Mouse (Mus musculus) left cerebral cortex, adult 8-10 months (tissue): ENCODE data around the gene Gm21987. TPM values are rescaled to one million over a fixed set of nuclear protein-coding genes. Genes with fewer than 3 reads are reported as not detected.
"Not testable (repeated sequence)": the region's sequence is repeated elsewhere in the genome, so short reads cannot be mapped to it uniquely, and the experiment has no call there.

Experiments used
- DNase-seq, 2 experiments: peaks; one replicate each; pipeline ENCODE4 v3.0.0; 2022; ENCODE audit warnings: low spot score in 2 of 2
- total RNA-seq, 4 experiments: library from RNA; stranded (reverse); gene quantifications; 2 replicates each; pipeline ENCODE4 v1.2.4; 2022

The Gm21987 gene
- not detected for total RNA-seq

DNA sequence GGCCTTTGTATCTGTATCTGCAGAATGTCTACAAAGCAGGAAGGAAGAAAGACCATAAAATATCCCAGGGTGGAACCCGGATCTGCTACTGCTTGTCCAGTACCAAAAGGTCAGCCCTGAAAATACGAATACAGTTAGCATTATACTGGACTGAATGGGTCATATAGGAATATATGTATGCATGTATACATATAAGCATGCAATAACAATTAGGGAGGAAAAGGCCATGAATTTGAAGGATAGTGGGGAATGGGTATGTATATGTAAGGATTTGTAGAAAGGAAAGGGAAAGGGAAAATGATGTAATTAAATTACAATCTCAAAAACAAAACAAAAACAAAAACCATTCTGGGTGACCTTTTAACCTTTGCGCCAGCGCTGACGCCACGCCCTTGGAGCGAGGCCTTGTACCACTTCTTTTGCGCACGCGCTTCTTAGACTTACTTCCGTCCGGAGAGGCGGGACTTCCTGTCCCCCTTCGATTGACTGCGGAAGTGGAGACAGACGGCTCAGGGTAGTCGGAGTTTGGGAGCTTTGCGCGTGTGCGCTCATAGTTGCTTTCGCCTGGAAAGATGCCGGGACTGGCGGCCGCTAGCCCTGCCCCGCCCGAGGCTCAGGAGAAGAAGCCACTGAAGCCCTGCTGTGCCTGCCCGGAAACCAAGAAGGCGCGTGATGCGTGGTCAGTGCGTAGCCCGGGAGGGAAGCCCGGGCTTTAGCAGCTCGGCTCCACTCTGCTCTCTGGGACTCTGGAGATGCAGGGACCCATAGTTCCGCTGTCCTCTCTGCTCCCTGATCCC, at the start of gene Gm21987, which contains the start of gene Cox17:
Gene Gm21987, plus strand, starts transcription at position 512 of the 797 bp plus-strand sequence.
Gene Cox17, plus strand, starts transcription at position 463 of the 797 bp plus-strand sequence.
- DNase-seq: peak; percentile 78 to 95

DNA sequence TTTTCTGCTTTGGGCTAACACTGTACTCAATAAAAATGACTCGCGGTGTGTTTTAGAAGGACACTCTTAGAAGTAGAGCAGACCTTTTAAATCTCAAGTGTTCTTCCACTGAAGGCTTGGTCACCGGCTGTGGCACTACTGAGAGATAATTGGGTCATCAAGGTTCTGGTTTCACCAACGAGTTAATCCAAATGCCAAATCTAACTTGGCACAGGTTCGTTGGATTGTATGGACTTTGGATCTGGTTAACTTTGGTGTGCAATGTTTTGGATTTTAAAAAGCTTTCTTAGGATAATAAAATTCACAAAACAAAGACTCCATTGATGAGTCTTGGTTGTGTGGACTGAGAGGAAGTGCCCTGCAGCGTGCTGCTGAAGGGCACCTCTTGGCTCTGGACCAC, 48.4 kb upstream of the Gm21987 start:
- DNase-seq: no peak

DNA sequence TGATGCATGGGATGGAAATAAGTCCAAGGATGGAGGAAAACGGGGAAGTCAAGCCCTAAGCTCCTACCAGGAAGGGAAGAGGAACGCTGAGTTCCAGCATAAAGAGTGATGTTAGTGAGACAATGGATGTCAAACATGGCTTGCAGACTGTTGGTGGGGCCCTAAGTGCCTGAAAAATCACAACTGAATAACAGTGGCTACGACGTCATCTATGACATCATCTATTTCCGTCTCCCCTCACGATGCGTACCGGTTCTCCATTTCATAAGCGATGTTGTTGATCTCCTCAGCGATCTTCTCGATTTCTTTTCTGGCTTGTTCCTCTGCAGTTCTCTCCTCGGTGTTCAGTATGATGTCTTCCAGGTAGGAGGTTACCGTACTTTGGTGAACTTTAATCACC, 44.5 kb upstream of the Gm21987 start:
- no peak for DNase-seq

DNA sequence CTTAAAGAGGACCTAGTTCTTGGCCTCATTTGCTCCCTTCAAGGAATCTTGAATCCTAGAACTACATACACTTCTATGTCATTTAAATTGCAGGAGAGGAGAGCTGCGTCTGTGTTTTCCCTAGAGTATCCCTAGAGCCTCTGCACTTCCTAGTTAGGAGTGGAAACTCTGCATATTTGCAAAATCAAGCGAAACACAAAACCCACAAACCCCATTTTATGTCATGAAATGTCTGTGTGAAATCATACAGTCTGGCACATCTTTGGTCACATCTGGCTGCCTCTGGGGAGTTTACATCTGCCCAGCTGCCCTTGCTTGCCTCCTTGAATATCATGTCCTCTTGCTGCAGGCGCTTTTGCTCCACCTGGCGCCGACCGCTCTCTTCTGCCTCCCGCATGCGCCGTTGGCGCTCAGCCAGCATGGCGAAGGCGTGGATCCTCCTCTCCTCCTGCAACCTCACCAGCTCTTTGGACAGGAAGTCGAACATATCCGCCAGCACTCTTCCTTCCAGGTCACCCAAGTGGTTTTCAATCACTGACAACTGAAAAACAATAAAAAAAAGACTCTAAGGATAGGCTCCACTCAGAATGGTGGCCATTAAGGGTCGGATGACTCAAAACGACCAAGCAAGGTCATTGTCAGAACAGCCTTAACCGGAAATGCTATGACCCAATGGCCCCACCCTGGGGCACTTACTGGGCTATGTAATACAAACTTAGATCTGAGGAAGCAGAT, 42.2 kb upstream of the Gm21987 start:
- no peak for DNase-seq

DNA sequence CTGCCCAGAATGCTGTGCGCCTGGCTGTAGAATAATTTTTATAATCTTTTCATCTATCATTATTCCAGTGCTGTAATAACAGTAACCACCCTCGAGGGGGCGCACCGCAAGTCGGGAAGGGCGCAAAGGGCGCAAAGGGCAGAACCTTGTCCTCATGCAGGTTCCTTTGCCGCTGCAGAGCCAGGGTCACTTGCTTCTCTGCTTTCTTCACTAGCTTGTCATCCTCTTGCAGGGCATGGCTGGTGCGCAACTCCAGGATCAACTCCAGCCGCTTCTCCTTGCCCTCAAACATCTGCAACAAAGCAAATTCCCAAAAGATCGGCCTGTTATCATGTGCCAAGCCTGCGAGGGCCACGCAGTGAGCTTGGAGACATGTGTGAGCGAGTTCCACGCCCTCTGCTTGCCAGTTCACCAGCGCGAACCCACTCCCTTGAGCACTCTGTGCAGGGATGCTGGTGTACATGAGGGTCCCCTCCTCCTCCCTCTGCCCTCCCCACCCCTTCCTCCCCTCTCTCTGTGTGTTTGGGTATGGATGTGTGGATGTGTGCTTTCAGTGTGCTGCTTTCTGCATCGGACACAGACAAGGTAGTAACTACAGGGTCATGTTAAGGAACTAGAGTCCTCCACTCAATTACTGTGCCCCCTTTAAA, 40.1 kb upstream of the Gm21987 start:
- DNase-seq: no peak

DNA sequence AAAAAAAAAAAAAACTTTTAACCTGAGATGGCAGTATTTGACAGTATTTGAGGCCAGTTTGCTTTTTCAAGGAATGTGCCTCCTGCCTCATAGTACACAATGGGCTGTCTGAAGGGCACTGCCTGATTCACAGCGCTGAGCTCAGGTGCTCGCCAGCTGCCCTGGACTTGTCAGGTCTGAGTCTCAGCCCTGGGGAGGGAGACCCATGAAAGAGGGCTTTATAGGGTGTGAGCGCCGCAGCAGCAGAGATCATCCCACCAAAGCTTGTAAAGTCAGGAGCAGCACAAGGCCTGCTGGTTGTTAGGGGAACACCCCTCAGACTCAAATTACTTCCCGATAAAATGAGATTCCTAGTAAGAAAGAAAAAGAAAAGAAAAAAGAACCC, 39.6 kb upstream of the Gm21987 start:
- DNase-seq: no peak

DNA sequence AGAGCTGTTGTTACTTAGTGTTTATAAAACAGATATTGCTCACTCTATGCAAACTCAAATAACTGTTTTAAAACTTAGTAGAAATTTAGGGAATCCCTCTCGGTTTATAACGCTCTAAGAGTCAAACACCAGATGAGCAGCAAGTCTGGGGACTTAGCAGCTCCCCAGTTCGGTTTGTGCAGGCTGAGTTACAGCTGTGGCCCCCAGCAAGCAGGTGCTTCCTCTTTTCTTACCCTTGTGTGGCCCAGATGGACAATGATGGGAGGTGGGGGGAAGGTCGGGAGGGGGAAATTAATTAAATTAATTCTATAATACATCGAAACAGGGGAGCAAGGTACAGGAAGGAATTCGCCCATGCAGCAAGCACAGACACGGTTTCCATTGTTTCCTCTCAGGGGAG, 39.2 kb upstream of the Gm21987 start:
- no peak for DNase-seq

DNA sequence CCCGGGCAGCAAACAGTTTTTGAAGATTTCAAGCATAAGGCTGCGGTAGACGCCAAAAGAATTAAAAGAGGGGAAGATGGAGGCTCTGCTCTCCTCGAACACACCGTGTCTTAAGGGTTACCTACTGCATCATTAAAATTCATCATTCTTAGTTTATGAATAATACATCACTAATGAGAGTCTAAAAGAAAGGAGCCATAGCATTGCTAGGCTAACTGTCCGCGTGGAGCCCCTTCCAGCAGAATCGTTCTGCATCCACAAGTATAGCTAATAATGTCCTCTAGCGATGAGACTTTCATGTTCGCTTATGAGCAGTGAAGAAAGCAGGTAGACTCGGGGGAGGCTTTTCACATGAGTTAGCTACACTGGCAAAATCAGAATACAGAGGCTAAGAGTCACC, 38.6 kb upstream of the Gm21987 start:
- DNase-seq: no peak

DNA sequence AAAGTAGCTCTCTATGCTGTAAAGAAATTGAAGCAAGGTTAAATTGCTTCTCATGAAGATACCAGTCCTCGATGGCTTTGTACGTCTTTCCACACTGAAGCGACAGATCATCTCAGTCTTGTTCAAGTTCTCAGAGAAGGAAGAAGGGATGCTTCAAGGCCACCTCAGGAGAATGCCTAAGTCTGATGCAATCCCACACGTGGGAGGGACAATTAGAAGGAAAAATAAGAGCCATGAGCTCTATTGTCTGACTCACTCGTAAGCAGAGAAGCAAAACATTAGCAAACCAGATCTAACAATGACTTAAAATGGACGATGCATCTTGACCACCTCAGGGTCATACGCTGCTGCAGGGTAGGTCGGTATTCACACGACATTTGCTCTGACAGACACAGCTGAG, 28.3 kb upstream of the Gm21987 start:
- no peak for DNase-seq

DNA sequence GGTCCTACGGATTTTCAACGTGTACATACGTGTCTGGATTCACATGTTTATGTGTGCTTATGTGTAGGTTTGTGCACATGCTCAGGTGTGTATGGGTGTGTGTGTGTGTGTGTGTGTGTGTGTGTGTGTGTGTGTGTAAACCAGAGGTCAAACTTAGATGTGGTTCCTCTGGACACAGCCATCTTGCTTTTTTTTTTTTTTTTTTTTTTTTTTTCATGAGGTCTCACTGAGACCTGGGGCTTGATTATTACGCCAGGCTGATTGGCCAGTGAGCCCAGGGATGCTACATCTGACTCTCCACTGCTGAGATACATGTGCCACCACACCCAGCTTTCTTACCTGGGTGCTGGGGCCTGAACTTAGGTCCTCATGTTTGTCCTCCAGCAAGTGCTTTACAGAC, 27.8 kb upstream of the Gm21987 start:
- no peak for DNase-seq

DNA sequence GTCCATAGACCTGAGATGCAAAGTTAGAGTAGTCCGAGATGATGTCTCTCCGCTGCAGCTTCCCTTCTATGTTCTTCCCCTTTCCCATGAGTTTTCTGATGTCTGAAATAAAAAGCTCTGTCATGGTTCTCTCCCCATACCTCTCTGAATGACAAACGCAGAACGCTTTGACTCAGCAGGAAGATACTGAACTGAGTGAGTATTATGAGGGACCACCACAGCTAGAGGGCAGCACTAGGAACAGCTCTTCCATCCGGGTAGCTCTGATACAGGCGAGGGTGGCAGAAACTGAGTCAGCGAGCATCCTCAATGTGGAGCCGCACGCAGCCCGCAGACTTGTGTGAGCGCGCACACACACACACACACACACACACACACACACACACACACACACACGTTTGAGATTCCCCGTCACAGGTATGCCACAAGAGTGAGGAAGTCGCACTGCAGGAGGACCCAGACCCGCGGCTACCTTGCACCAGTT, 25.3 kb upstream of the Gm21987 start:
- DNase-seq: peak; percentile 18 to 48

DNA sequence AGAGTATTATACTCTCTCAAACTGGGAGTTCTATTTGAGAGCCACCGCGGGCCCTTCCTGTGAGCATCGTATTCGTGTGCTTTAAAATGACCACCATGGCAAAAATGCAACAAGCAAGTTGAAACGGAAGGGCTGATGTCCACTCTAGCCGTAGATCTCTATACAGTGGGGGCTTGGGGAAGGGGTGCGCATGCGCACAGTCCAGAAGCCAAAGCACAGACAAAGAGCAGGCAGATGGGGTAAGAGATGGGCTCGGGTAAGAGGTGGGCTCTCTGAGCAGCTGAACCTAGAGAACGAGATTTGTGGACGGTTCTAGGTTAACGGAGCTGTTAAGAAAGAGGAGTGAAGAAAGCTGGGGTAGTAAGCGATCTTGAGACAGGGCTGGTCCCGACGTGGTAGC, 22.5 kb upstream of the Gm21987 start:
- no peak for DNase-seq

DNA sequence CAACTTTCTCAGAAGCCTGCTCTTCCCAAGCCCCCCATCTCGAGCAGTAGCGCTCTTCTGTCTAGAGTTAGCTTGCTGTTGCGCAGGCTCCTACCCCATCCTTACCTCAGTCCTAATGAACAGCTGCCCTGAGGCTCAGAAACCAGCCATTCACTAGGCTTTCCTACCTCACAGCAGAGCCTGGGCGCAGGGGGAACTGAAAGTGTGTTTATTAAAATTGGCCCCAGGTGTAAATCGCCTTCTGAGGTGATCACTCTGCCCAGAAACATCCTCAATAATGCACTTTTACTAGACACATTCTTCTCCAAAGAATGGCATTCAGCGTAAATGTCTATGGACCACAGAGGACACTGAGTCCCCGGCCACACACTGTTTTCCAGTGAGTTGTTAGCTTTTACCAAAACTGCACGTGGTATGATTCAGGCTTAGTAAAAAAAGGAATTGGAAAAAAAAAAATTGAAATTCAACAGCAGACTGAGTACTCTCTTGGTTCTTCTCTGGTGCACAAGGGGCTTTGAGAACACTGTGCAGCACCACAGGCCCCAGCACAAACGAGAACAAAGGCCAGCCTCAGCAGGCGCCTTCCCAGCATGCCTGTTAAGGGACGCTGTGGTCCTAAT, 20.0 kb upstream of the Gm21987 start:
- DNase-seq: no peak

DNA sequence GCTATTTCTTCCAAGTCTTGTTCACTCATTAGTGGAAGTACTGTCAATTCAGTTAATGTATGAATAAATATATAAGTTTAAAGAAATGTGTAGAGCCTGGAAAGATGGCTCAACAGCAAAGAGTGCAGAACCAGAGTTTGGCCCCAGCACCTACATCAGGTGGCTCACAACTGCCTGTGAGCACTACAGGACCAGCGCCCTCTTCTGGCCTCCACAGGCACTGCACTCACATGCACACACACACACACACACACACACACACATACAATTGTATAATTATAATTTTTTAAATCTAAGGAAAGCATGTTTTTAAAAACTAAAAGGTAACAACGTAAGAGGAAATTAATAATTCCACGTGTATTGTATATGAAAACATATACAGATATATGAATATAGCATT, 17.5 kb upstream of the Gm21987 start:
- no peak for DNase-seq

DNA sequence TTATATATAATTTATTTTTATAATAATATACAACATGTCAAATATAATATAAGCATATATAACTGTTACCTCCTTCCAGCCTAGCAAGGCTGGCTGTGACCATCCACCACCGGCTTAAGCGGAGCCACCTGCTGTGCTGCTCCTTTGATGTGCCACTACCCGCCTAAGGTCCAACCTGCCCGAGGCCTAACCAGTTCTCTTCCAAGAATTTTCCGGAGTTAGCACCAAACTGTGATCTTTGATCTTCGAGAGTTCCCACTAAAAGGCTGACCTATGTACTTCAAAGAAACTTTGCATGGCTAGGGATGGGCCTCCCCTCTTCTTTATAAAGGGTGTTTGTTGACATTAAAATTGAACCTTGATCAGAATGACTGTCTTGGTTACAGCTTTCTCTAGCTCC, 12.4 kb upstream of the Gm21987 start:
- DNase-seq: no peak

DNA sequence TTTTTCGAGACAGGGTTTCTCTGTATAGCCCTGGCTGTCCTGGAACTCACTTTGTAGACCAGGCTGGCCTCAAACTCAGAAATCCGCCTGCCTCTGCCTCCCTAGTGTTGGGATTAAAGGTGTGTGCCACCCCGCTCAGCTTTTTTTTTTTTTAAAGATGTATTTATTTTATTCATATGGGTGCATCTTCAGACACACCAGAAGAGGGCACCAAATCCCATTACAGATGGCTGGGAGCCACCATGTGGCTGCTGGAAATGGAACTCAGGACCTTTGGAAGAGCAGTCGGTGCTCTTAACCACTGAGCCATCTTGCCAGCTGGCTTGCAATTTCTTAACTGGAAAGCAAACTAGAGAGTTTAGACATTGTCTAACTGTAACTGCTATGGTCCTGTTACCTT, 8.8 kb upstream of the Gm21987 start:
- not testable (repeated sequence) for DNase-seq

DNA sequence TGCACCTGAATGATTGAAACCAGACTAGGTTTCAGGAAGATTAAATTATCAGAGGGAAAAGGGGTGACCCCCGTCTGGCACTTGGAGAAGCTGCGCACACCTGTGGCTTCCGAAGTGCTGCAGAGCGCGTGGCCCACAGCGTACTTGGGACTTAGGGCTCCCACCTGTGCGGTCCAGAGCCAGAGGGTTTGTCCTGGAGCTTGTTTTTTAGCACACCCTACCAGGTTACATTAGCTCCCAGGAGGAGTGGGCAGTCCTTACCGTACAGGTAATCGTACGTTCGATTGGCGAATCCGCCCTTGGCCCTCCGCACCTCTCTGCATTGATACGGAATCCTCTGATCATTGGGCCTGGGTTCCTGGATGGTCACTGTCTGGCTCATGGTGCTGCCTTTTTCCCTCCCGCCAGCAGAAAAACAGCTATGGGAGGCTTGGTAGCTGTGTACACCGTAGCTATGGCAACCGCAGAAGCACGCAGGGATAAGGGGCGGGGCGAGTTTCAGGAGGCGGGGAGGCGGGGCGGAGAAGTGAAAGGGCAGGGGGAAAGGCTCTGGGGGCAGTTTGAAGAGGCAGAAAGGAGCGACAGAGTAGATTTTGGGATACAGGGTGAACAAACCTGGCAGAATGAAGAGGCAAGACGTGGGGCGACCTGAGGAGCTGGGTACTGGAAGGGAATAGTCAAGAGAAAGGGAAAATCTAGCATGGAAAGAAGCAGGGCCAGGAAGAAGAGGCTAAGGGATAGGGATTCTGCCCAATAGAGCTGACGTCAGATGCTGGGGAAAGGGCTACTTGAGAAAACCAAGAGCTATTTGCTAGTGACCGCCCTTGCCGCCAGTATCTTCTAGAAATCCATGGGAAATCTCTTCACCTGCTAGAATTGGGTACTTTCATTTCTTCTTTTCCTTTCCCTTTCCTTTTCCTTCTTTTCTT, 5.2 kb upstream of the Gm21987 start, which contains the start of gene Maats1:
Gene Maats1, minus strand, starts transcription at position 748 of the 929 bp plus-strand sequence.
- peak; percentile 42 to 58 for DNase-seq

DNA sequence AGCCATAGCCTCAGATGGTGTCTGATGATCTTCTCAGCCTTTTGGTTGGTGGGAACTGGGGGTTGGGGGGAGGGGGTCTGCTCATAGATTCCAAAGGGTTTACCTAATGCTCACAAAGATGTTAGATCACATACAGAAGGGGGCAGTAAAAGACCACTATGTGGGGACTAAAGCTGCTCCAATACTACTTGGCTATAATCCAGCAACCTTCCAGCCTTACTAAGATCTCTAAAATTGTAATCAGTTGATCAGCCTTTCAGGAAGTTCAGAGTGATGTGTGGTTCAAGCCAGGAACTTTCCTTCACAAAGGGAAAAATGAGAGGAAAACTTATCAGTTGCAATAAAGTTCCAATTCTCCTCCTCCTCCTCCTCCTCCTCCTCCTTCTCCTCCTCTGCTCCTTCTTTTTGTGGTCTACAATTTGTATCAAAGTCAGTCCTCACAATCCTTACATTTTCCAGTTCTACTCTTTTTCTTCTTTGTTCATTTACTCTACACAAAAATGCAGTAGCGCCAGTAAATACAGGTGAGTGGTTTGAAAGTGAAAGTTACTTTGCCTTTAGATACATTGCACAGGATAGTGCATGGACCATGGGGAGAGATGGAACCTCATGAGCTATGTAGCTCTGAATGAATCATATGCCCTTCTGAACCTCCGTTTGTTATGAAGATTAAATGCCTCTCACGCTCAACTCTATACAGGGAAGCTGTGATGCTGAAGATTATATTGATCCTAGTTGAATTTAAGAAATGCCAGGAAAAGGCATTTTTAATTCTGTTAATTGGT, 1.7 kb upstream of the Gm21987 start:
- DNase-seq: no peak

DNA sequence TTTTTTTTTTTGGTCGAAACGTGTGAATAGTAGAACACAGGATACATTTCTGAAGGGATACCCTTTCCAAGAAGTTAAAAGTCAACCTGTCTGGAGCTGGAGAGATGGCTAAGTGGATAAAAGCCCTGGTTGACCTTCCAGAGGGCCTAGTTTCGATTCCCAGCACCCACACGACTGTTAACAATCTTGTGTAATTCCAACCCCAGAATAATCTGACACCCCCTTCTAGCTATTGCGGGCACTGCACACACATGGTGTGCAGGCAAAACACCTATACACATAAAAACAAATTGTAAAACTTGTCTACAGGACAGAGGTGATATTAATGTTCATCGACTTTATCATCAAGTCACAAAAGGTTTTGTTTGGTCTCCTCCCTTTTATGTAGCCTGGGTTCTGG, 748 bp downstream of the Gm21987 start:
- no peak for DNase-seq
